Mouse (Mus musculus) left cerebral cortex, postnatal 14 days (tissue): ENCODE results near the gene Tfcp2l1. TPM values are rescaled to one million over a fixed set of nuclear protein-coding genes. Genes with fewer than 3 reads are reported as not detected.
"Not testable (repeated sequence)": the region's sequence is repeated elsewhere in the genome, so short reads cannot be mapped to it uniquely, and the experiment has no call there.

Experiments
- DNase-seq, 2 experiments: peaks; one replicate each; pipeline ENCODE4 v3.0.0; 2021 to 2022; ENCODE audit warnings: low spot score in 2 of 2, mixed read lengths in 1 of 2
- intact Hi-C: fragments of 180-260 bp; cut with DNase I; formaldehyde crosslinking; loops from one replicate; pipeline ENCODE4 v1.15.1; 2025
- long read RNA-seq, 2 experiments: library from polyadenylated mRNA; stranded (forward); transcript quantifications; one replicate each; pipeline ENCODE4 v2.0.0; 2021
- total RNA-seq, 2 experiments: library from RNA; stranded (reverse); gene quantifications; 2 replicates each; pipeline ENCODE4 v1.2.3; 2021

The Tfcp2l1 gene
- 1 to 10 TPM; 1.6 to 2.1 TPM for total RNA-seq
- long read RNA-seq, experiment 1, partial matches to known transcripts, result 0 of 1 reads
- long read RNA-seq, experiment 1, other reads (novel, unspliced or antisense), result 1 of 1 reads
- long read RNA-seq, experiment 2, result 0 reads

DNA sequence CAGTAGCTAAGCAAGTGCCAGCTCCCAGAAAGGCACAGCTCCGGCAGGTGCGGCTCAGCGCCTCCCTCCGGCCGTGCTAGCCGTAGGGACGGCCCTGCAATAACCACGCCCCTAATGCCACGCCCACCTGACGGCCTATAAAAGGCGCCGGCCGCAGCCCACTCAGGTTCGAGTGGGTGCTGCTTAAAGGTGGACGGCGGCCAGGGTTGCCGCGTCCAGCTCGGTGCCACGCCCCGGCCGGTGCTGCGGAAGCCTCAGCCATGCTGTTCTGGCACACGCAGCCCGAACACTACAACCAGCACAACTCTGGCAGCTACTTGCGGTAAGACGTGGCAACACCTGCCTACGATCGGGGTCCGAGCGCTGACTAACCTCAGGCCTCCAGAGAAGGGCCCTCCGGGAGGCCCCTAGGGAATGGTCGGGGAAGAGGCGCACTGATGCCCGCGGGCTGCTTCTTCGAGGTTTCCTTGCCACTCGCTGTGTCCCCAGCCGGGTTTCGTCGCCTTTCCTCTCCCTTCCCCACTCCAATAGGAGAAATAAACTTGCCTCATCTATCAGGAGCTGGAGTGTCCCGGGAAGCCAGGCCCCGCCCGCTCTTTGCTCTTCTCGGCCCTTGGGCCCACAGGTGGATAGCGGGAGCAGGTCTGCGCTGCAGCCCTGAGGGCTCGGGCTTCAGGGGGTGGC lies at the start of gene Tfcp2l1:
Tfcp2l1 (plus strand) TSS at position 165 of the 684 bp plus-strand sequence.
- peak in 1 of 2 experiments; percentile 33 for DNase-seq

DNA sequence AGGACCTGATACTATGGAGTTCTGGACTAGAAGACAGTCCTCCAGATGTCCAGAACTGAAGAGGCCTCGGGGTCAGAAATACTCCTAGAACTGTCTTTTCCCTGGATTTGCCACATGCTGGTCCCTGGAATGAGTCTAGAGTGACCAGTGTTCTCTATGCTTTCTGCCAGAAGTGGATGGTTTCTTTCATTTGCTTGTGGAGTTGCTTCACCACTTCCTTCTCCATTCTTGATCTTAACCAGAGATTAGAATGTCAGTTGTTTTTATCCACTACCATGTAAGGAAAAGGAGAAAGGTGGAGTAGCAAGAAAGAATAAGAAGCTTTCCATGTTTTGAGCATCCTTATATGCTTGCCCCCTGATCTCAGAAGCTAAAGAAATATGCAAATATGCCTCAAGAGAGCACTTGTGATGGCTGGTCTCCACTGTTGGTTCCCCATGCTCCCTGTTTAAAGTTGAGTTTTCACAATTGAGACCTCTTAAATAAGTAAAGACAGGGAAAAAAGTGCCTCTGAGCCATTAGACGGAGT lies 47.5 kb upstream of the Tfcp2l1 start:
- DNase-seq, result no peak
- intact Hi-C loops, result no loop called here

More for the DNA sequence above, at the start of gene Tfcp2l1:
- intact Hi-C loops, result loop anchor here (5.0 kb wide), 1 partner anchor 129 kb away; no protein-coding TSS in a partner anchor

DNA sequence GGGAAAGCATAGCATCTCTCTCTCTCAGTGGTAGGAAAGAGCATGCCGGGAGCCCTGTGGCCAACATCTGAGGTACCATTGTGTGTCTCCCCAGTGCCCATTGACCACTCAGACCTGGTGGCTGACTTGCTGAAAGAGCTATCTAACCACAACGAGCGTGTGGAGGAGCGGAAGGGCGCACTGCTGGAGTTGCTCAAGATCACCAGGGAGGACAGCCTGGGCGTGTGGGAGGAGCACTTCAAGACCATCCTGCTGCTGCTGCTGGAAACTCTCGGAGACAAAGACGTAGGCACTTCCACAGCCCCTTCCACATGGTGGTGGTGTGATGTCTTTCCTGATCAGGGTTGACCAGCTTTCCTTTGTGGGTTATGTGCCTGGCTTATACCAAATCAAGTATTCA lies 46.6 kb upstream of the Tfcp2l1 start:
- DNase-seq, result no peak
- intact Hi-C loops, result no loop called here

DNA sequence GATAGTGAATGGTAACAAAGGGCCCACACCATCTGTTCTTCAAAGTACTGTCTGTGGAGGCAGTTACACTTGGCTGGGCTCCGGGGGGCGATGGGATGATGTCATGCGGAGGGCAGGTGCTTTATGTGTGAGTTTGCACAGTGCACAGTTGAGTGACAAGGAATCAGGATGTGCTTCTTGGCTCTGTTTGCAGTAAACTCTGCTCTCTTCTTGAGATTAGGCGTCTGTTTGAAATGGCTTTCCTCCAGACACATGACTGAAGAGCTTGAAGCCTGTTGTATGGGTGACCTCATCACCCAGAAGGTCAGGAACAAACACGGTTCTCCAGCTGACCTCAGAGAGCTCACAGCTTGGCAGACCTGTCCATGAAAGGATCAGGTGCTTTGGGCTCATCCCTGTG lies 38.0 kb upstream of the Tfcp2l1 start:
- DNase-seq, result no peak
- intact Hi-C loops, result no loop called here

DNA sequence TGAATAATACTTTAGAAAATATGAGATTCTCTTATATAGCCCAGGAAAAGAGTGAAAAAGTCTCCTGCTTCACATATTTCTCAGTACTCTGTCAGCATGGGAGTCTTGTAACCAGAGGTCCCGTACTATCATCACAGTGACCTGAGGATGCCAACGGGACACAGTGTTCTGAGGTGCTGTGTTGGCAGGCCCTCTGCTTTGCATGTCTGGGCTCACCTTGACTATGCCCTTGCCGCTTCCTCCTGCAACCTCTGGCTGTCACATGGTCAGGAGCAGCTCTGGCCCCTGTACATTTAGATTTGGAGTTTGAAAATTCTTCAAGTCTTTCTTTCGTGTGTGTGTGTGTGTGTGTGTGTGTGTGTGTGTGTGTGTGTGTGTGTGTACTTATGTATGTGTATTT lies 34.8 kb upstream of the Tfcp2l1 start:
- intact Hi-C loops, result no loop called here
- DNase-seq, result no peak

DNA sequence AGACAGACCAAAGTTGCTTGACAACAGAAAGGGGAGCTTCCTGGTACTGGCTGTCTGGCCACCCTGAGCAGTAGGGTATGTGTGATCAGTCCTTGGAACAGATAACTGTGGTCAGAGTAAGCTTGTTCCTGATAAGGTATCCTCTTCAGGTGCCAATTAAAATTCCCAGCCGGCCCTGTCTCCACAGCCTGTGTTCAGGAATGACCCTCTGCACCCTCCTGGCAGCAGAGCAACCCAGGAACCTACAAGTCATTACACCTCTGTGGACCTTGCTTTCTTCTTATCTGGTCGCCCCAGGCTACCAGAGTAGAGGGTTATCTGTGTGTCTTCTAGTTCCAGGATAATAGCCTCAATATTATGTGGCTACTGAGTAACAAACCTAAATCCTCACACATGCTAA lies 32.4 kb upstream of the Tfcp2l1 start:
- intact Hi-C loops, result no loop called here
- DNase-seq, result no peak

DNA sequence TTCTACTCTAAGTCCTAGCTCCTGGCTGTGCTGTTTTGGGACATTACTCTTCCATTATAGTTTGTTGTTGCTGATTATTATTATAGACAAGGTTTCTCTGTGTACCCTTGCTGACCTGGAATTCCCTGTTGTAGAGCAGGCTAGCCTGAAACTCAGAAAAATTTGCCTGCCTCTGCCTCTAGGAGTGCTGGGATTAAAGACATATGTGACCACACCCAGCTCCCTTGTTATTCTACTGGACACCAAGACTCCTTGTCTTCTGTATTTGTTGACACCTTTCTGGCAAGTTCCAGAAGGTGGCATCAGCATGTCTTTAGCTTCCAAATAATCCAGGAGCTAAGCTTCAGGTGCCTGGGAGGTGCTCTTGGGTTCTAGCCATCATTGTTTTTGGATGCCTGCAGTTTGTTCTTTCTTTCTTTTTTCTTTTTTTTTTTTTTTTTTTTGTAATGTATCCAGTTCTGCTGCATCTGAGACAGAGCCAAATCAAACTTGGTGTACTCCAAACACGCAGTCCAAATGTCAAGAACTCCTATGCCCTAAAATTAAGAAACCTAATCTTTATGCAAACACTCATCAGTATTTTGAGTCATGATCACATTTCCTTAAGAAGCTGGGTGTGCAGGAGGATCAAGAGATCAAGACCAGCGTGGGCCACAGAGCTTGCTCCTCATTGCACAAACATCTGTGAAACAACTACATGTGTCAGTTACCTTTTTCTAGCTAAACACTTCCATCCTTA lies 30.1 kb upstream of the Tfcp2l1 start:
- intact Hi-C loops, result no loop called here
- no peak for DNase-seq

DNA sequence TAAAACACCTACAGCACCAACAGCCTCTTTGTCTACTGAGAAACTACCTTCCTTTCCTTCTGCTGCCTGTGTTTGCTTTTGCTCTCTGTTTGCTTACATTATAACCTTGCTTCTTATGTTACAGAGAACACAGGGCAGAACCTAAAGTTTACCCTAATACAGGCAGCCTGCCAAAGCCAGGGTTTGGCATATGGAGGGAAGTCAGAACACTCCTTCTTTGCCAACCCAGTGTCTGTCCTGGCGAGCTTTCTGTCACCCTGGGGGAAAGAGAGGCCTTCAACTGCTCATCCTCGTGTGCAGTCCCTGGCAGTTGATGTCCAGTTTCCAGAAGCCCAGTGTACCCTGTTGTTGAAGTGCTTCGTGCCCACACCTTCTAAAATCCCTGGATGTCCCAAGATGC lies 29.4 kb upstream of the Tfcp2l1 start:
- DNase-seq, result no peak
- intact Hi-C loops, result no loop called here

DNA sequence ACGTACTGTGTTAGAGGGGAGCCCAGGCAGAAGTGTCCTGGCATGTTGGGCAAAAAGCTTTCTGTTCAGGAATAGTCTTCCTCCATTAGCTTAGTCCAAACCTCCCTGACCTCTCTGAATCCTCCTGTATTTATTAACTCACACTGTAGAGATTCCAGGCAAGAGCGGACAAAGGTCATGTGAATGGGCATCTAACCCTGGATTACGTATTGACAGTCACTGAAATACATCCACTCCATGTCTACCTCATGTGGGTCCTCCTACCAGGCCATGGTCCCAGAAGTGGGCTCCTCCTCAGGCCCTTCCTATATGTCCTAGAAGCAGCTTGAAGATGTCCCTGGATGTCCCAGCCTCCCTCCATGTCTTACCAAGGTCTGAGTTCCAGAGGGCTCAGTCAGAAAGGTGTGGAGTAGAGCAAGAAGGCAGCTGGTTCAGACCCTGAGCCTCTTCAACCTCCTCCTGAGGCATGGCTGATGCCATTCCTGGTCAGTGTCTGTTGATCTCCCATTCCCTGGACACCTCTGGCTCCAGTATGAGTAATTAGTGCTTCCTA lies 14.0 kb upstream of the Tfcp2l1 start:
- no peak for DNase-seq
- intact Hi-C loops, result no loop called here

DNA sequence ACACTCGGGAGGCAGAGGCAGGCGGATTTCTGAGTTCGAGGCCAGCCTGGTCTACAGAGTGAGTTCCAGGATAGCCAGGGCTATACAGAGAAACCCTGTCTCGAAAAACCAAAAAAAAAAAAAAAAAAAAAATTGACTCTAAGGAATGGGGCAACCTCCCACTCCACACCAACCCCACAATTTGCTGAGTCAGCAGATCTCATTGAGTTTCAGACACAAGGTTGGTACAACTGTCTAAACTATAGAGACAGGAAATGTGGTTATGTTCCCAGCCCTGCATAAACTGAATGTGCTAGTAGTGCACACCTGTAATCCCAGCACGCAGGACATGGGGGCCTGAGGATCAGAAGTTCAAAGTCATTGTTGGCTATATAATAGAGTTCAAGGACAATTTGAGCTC lies 6.7 kb upstream of the Tfcp2l1 start:
- intact Hi-C loops, result not testable (repeated sequence)

DNA sequence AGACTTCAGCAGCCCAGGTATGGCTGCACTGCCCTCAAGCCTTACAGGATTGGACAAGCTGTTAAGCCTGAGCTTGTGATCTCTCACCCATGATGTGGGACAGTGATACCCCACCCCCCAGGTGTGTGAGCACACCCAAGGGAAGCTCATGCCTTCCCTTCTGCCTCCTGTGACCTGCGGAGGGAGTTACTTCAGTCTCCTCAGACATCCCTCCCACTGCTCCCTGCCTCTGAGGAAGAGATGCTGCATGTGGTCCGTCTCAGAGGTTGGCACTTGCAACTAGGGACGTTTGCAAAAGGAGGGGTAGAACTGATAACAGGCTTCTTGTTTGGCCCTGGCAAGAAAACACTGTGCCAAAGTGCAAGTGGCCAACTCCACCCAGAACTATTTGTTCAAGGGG lies 4.9 kb upstream of the Tfcp2l1 start:
- no peak for DNase-seq
- intact Hi-C loops, result no loop called here

More for the DNA sequence above, 6.7 kb upstream of the Tfcp2l1 start:
- not testable (repeated sequence) for DNase-seq

DNA sequence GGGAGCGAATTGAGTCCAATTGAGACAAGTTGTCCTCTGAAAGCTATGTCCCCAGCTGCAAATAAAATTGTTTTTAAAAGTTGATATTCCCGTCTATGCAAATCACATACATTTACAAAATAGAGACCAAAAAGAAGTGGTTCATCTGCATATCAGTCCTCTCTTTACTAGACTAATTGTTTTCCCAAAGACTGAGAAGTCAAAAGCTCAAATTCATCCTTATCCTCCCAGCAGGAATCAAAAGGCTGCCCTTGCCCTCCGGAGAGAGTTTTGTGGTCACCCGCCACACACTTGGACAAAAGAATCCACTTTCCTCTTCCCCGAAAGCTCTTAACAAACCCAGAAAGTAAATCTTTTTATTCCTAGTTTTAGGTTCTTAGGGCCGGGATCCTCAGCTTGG lies 2.3 kb upstream of the Tfcp2l1 start:
- no peak for DNase-seq
- intact Hi-C loops, result loop anchor here (5.0 kb wide), 1 partner anchor 132 kb away; no protein-coding TSS in a partner anchor

DNA sequence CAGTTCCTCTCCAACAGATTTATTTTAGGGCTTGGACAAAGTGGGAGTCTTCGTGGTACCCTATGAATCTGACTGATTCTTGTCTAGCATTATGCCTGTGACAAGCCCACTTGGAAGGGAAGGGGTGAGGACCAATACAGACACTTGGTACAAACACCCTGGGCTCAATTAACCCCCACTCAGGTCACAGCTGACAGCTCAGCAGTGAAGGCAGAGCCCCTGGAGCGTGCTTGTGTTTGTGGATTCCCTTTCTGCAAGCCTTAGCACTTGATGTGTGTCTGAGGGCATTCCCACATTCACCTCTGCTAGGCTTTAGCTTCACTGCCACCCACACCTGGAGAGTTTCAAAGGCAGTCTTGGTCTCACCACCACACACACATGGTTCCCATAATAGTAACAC lies 1.8 kb upstream of the Tfcp2l1 start:
- intact Hi-C loops, result loop anchor here (5.0 kb wide), 1 partner anchor 131 kb away; no protein-coding TSS in a partner anchor
- no peak for DNase-seq

DNA sequence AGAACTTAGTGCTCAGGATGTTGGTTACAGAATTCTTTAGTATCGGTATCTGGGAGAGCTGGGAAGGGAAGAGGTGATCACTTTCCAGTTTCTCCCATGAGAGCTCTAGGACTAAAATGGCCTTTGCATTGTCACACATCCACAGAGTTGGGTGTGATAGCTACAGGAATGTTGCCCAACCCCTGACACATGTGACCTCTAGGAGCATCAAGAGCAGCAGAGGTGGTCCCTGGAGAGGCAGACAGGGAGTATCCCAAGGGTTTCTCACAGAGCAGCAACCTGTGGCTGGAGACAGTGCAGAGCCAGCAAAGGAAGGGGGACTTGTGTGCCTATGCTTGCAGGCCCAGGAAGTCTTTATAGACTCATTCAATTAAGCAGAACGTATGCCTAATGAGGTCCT lies 1.3 kb upstream of the Tfcp2l1 start:
- DNase-seq, result no peak
- intact Hi-C loops, result loop anchor here (5.0 kb wide), 1 partner anchor 131 kb away; no protein-coding TSS in a partner anchor

DNA sequence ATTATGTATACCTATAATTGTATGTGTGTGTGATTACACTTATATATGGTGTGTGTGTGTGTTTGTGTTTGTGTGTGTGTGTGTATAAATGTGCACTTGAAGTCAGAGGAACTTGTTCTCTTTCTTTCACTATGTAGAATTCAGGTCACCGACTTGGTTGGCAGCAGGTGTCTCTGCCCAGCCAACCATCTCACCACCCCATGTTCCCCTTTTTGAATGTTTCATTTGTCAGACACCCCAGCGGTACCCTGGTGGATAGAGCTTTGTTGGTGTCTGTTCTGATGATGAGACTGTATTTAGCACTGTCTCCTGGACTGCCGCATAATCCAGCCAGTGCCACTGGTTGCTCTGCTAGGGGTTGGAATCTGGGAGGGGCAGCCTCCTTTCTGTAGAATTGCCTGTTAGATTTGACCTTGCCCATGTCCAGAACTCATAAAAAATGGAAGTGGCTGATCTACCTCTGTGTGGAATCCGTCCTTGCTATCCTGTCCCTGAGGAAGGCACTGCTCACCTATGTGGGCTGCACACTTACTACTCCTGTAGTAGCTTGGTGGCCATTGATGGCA lies 5.8 kb downstream of the Tfcp2l1 start:
- DNase-seq, result no peak
- intact Hi-C loops, result no loop called here

DNA sequence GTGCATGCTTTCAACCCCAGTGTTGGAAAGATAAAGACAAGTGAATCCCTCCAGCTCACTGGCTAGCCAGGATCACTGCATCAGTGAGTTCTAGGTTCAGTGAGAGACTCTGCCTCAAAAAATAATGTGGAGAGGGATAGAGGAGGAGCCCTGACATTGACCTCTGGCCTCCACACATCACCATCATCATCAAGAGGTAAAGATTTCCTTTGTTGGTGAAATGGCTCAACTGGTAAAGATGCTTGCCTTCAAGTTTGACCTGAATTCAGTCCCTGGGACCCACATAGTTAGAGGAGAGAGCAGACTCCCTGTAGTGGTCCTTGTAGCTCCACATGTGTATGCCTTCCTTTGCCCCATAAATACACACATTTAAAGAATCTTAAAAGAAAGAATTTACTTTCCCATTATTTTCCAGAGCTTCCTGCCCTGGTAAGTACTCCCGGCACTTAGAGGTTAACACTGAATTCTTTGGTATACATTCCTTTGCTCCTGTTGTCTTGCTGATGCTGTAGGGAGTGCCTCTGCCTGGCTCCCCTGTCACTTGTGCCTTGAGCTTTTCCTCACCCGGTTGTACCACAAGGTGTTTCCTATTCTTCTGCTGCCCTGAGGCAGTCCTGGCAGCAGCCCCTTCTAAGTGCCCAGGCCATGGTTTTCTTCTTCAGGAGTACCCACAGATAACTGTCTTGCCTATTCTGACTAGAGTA lies 14.7 kb downstream of the Tfcp2l1 start:
- intact Hi-C loops, result no loop called here
- no peak for DNase-seq

DNA sequence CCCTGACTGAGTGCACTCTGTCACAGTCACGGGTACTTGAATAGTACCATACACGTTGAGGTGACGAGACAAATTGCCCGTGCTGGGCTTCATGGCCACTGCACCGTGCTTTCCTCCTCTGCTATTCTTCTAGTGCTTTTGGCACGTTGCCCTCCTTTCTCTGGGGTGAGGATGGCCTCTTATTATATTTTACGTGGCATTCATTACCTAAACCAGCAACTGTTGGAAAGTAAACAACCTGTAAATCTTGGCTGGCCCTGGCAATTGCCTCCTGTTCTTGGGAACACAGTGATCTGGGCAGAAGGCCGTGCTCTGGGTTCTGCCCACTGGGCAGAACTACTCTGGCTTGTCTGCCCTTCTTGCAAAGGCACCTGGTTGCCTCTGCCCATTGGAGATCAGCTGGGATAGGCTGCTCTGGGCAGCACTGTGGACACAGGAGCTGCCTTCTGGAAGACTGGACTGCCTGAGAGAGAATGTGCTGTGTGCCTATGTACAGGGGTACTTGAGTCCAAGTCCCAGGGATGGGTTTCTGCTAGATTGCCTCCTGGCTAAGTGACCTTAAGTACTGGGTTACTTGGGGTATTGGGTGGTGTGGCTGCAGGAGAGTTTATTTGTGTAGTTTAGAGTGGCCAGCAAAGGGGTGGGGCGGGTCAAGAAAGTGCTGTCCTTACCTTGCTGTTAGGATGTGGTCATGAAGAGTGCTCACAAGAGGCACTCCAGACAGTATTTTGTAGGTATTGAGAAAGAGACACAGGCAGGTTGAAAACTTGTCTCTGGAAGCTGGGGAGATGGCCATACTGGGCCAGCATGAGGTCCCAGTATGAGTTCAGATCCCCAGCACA lies 15.6 kb downstream of the Tfcp2l1 start:
- no peak for DNase-seq
- intact Hi-C loops, result no loop called here

DNA sequence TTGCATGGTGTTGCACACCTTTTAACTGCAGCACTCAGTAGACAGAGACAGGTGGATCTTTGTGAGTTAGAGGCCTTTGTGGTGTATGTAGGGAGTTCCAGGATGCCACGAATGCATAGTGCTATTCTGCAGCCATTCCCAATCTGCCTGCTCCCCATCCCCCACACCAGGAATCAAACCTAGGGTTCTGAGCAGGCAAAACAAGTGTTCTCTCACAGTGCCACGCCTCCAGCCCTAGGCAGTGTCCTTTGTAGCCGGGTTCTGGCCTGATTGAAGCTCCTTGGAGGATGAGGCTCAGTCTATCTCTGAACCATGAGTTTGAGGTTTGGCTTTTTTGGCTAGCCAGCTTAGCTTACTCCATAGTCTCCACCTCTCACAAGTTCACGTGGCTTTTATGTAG lies 18.0 kb downstream of the Tfcp2l1 start:
- intact Hi-C loops, result no loop called here
- DNase-seq, result no peak
